Mouse (Mus musculus): ENCODE measurements around the gene Pm20d1.

- TF ChIP-seq CTCF (IDR thresholded peaks at IDR 0.05; ENCODE audit: borderline replicate concordance, control insufficient read depth, extremely low read depth, insufficient read depth, low read length, poor library complexity) (no peak), POLR2A (IDR thresholded peaks at IDR 0.05; ENCODE audit: control insufficient read depth, extremely low read depth, insufficient read depth, low read length, poor library complexity) (no peak)
Observed at GRCm38 (mm10) chr1:131811393-131811792, 14.2 kb downstream of the Pm20d1 start.

All from thymus, adult 2 months (tissue).